Mouse (Mus musculus) liver, embryonic 14.5 days (tissue): ENCODE measurements around the gene Mfap1b.
"Not testable (repeated sequence)": the region's sequence is repeated elsewhere in the genome, so short reads cannot be mapped to it uniquely, and the experiment has no call there.

Experiments
- CTCF ChIP-seq: IDR thresholded peaks from 2 replicates; pipeline ENCODE4 v1.5.1; 2016; ENCODE audit warnings: antibody characterized with exemption, low read depth, control low read depth
- EP300 ChIP-seq: IDR thresholded peaks from 2 replicates; pipeline ENCODE4 v1.6.1; 2016; ENCODE audit warnings: antibody characterized with exemption, low read depth

DNA sequence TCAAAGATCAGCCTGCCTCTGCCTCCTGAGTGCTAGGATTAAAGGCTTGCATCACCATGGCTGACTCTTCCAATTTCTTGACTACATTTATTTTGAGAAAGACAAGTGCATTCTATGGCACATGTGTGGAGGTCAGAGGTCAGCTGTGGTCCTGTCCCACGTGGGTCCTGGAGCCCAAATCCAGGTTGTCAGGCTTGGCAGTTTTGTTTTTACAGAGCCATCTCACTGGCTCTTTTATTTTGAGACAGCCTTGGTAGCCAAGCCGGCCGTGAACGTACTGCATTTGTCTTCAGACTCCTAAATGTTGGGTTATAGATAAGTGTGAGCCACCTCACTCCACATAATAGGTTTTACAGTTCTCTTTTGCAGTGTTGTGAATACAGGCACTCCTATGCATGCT lies 44.8 kb upstream of the Mfap1b start:
- TF ChIP-seq CTCF, EP300: not testable (repeated sequence)
